Comparison of ENCODE assay signal across 8 mouse cellular contexts in the genomic region with DNA sequence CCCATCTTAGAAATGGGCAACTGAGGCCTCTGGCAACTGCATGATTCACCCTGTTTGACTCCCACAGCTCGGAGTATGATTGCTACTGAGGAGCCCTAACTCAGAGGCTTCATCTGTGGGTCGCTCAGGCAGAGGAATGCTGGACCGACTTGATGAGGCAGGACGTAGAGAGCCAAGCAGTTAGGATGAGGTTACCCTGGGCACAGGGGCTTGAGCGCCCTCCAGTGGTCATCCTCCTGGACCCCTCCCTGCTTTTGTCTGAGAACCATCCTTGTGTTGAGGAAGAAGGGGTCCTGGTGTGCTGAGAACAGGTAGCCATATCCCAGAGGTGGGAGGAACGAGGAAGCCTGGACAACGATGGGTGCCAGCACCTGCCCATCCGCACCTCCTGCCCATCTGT.
DNase-seq lines count a peak whose midpoint lies in the region; ATAC-seq and TF ChIP-seq lines count a peak whose summit lies in the region.

No protein-coding gene starts in this region.

- ATAC-seq in forebrain, embryonic 12.5 days (ENCODE audit: low FRiP score): peak; percentile 42
- ATAC-seq in forebrain, embryonic 14.5 days: no peak
- no peak for ATAC-seq in liver, postnatal 0 days
- ATAC-seq in frontal cortex, adult (ENCODE audit: low TSS enrichment): no peak

- H3K27ac ChIP-seq in forebrain, embryonic 12.5 days: no peak overlapping the region
- H3K27ac ChIP-seq in forebrain, embryonic 14.5 days (ENCODE audit: low read depth, low read length): no peak overlapping the region
- no peak overlapping the region for H3K27ac ChIP-seq in thymus, adult 2 months (ENCODE audit: control insufficient read depth, insufficient read depth, low read length)
- no peak overlapping the region for H3K27ac ChIP-seq in embryonic facial prominence, embryonic 10.5 days (replicated peaks)
- H3K27ac ChIP-seq in liver, postnatal 0 days (ENCODE audit: low read depth): no peak overlapping the region

- H3K4me1 ChIP-seq in forebrain, embryonic 12.5 days: peaks cover 16% of the 10 kb centered on the region
- peaks cover 2% of the 10 kb centered on the region; the same call in 1 of the 2 replicates for H3K4me1 ChIP-seq in forebrain, embryonic 14.5 days (ENCODE audit: control insufficient read depth, insufficient read depth, low read length)
- no peaks in the 10 kb centered on the region for H3K4me1 ChIP-seq in thymus, adult 2 months (replicated peaks; ENCODE audit: control insufficient read depth, insufficient read depth, low read length)
- H3K4me1 ChIP-seq in embryonic facial prominence, embryonic 10.5 days: peaks cover 14% of the 10 kb centered on the region
- H3K4me1 ChIP-seq in liver, postnatal 0 days (ENCODE audit: insufficient read depth): no peaks in the 10 kb centered on the region

- H3K36me3 ChIP-seq in forebrain, embryonic 12.5 days (replicated peaks): no peaks in the 10 kb centered on the region
- no peaks in the 10 kb centered on the region for H3K36me3 ChIP-seq in forebrain, embryonic 14.5 days (ENCODE audit: control insufficient read depth, insufficient read depth, low read length)
- H3K36me3 ChIP-seq in thymus, adult 2 months (ENCODE audit: control insufficient read depth, insufficient read depth, low read length): no peaks in the 10 kb centered on the region
- no peaks in the 10 kb centered on the region for H3K36me3 ChIP-seq in embryonic facial prominence, embryonic 10.5 days (replicated peaks)
- H3K36me3 ChIP-seq in liver, postnatal 0 days (replicated peaks; ENCODE audit: insufficient read depth, low read length): no peaks in the 10 kb centered on the region

- H3K27me3 ChIP-seq in forebrain, embryonic 12.5 days: peaks cover 99% of the 10 kb centered on the region
- peaks cover 55% of the 10 kb centered on the region for H3K27me3 ChIP-seq in forebrain, embryonic 14.5 days (replicated peaks; ENCODE audit: control insufficient read depth, insufficient read depth, low read length)
- H3K27me3 ChIP-seq in thymus, adult 2 months (ENCODE audit: control insufficient read depth, insufficient read depth, low read length): no peaks in the 10 kb centered on the region; the same call in 1 of the 2 replicates
- peaks cover 100% of the 10 kb centered on the region for H3K27me3 ChIP-seq in embryonic facial prominence, embryonic 10.5 days (replicated peaks; ENCODE audit: low read depth, poor library complexity, severe bottlenecking)
- peaks cover 38% of the 10 kb centered on the region for H3K27me3 ChIP-seq in liver, postnatal 0 days (ENCODE audit: insufficient read depth, low read length)

- WGBS in forebrain, embryonic 12.5 days: 7% methylated on average over 8 of the region's 8 CpGs
- 13% methylated on average over 8 of the region's 8 CpGs for WGBS in forebrain, embryonic 14.5 days
- 21% methylated on average over 8 of the region's 8 CpGs for WGBS in thymus, adult 2 months
- WGBS in embryonic facial prominence, embryonic 10.5 days: 10% methylated on average over 8 of the region's 8 CpGs
- 24% methylated on average over 8 of the region's 8 CpGs for WGBS in liver, postnatal 0 days (ENCODE audit: insufficient replicate concordance)

- no peak for TF ChIP-seq CTCF in thymus, adult 2 months (IDR thresholded peaks at IDR 0.05; ENCODE audit: borderline replicate concordance, control insufficient read depth, extremely low read depth, insufficient read depth, low read length, poor library complexity)
- TF ChIP-seq CTCF in liver, postnatal 0 days (IDR thresholded peaks at IDR 0.05; ENCODE audit: low read depth): peak; percentile 56

- H3K9me3 ChIP-seq in forebrain, embryonic 12.5 days: no peaks in the 10 kb centered on the region
- no peaks in the 10 kb centered on the region for H3K9me3 ChIP-seq in forebrain, embryonic 14.5 days (replicated peaks; ENCODE audit: control insufficient read depth, low read length)
- H3K9me3 ChIP-seq in embryonic facial prominence, embryonic 10.5 days: no peaks in the 10 kb centered on the region
- no peaks in the 10 kb centered on the region for H3K9me3 ChIP-seq in liver, postnatal 0 days (ENCODE audit: low read length)

- H3K9ac ChIP-seq in forebrain, embryonic 12.5 days: no peak overlapping the region
- no peak overlapping the region for H3K9ac ChIP-seq in forebrain, embryonic 14.5 days (ENCODE audit: low read length)
- no peak overlapping the region for H3K9ac ChIP-seq in liver, postnatal 0 days (replicated peaks)

- no peak overlapping the region for H3K4me2 ChIP-seq in forebrain, embryonic 12.5 days
- H3K4me2 ChIP-seq in forebrain, embryonic 14.5 days (ENCODE audit: low read length): no peak overlapping the region
- no peak overlapping the region for H3K4me2 ChIP-seq in liver, postnatal 0 days (ENCODE audit: low read depth, low read length)

- no peak for DNase-seq in forebrain, embryonic 14.5 days (ENCODE audit: low spot score)
- peak; percentile 13 for DNase-seq in thymus, postnatal 14 days
- DNase-seq in thymus, adult 2 months: no peak
- DNase-seq in embryonic facial prominence, embryonic 10.5 days (ENCODE audit: low spot score): peak; percentile 74
- peak; percentile 46 for DNase-seq in liver, postnatal 0 days
- DNase-seq in urinary bladder, postnatal 14 days (ENCODE audit: low spot score): no peak

- TF ChIP-seq POLR2A in thymus, adult 2 months (IDR thresholded peaks at IDR 0.05; ENCODE audit: control insufficient read depth, extremely low read depth, insufficient read depth, low read length, poor library complexity): no peak

- H3K4me3 ChIP-seq in forebrain, embryonic 12.5 days (replicated peaks): no peak overlapping the region
- H3K4me3 ChIP-seq in forebrain, embryonic 14.5 days (ENCODE audit: low read depth, low read length): no peak overlapping the region
- no peak overlapping the region for H3K4me3 ChIP-seq in thymus, adult 2 months (ENCODE audit: control insufficient read depth, insufficient read depth, low read length)
- no peak overlapping the region for H3K4me3 ChIP-seq in embryonic facial prominence, embryonic 10.5 days
- no peak overlapping the region for H3K4me3 ChIP-seq in liver, postnatal 0 days (ENCODE audit: low read depth, low read length)

- TF ChIP-seq EP300 in liver, postnatal 0 days (IDR thresholded peaks at IDR 0.05; ENCODE audit: low read depth): no peak

Comparison
In these comparisons a context has a peak if more than half of its experiments do, and no peak if none do; other contexts are left out.
1. DNase-seq: peak in thymus, postnatal 14 days (single experiment), embryonic facial prominence, embryonic 10.5 days (single experiment) and liver, postnatal 0 days (single experiment); none in forebrain, embryonic 14.5 days (single experiment), thymus, adult 2 months (single experiment) and urinary bladder, postnatal 14 days (single experiment).